Mouse (Mus musculus) forebrain, embryonic 14.5 days (tissue): Measurements from ENCODE around the gene Hgd. TPM values are rescaled to one million over a fixed set of nuclear protein-coding genes. Genes with fewer than 3 reads are reported as not detected.

ENCODE experiments used
- ATAC-seq: fragments of 200-750 bp; cut with Nextera tagmentation; 2 replicates; pipeline ENCODE4 v1.8.0; 2017; ENCODE audit warnings: mild to moderate bottlenecking, moderate library complexity
- DNase-seq: peaks from one replicate; pipeline ENCODE4 v3.0.0-alpha.2; 2015; ENCODE audit warnings: low spot score
- H3K27ac ChIP-seq: fragments of 300-500 bp; sonication (generic); 2 replicates; pipeline ENCODE4 v1.5.1; 2014; ENCODE audit warnings: low read depth, mild to moderate bottlenecking, control low read depth, low read length, moderate library complexity
- H3K27me3 ChIP-seq: fragments of 300-500 bp; sonication (generic); replicated peaks from 2 replicates; pipeline ENCODE4 v1.6.1; 2014; ENCODE audit warnings: low read length, control low read depth, mixed read lengths; ENCODE audit not compliant: control insufficient read depth, insufficient read depth
- H3K36me3 ChIP-seq: fragments of 300-500 bp; sonication (generic); 2 replicates; pipeline ENCODE4 v1.6.1; 2014; ENCODE audit warnings: low read length, control low read depth; ENCODE audit not compliant: control insufficient read depth, insufficient read depth
- H3K4me1 ChIP-seq: fragments of 300-500 bp; sonication (generic); 2 replicates; pipeline ENCODE4 v1.6.1; 2014; ENCODE audit warnings: antibody characterized with exemption, low read length, control low read depth; ENCODE audit not compliant: control insufficient read depth, insufficient read depth
- H3K4me2 ChIP-seq: fragments of 300-500 bp; sonication (generic); 2 replicates; pipeline ENCODE4 v1.6.1; 2014; ENCODE audit warnings: mild to moderate bottlenecking, control low read depth, low read length
- H3K4me3 ChIP-seq: fragments of 300-500 bp; sonication (generic); 2 replicates; pipeline ENCODE4 v1.5.1; 2014; ENCODE audit warnings: low read depth, low read length, control low read depth
- H3K9ac ChIP-seq: fragments of 300-500 bp; sonication (generic); 2 replicates; pipeline ENCODE4 v1.6.1; 2014; ENCODE audit warnings: mild to moderate bottlenecking, low read length, control low read depth, moderate library complexity
- H3K9me3 ChIP-seq: fragments of 300-500 bp; sonication (generic); replicated peaks from 2 replicates; pipeline ENCODE4 v1.6.1; 2016; ENCODE audit warnings: low read length, control low read depth, mixed read lengths; ENCODE audit not compliant: control insufficient read depth
- WGBS: fragments of 180-500 bp; shearing (Covaris S2); extraction: QIAGEN DNeasy Blood & Tissue Kit; methylation state at CpG from one replicate; pipeline ENCODE4 v1.1.7; 2014; 5-methylcytosine and 5-hydroxymethylcytosine counted together
- polyA plus RNA-seq: library from polyadenylated mRNA; unstranded; fragments of >200 nt; fragmentation: Nextera tagmentation; extraction: Ambion mirVana; gene quantifications from 2 replicates; pipeline ENCODE4 v1.2.1, GENCODE M21; 2014

The Hgd gene
- polyA plus RNA-seq, 1 experiment from 2014 or later = not detected

- no peaks in the 10 kb centered on the region for H3K36me3 ChIP-seq
- ATAC-seq (peak; percentile 13; the same call in 1 of the 2 replicates), DNase-seq (no peak)
- H3K27ac ChIP-seq = peak overlapping the region; percentile 88; the same call in 1 of the 2 replicates
- H3K9ac ChIP-seq = 0 out of 2 replicates have a peak overlapping the region, but pooled peaks have one; percentile 59
- 55% methylated on average over 8 of the region's 8 CpGs for WGBS
- H3K4me1 ChIP-seq = peaks cover 21% of the 10 kb centered on the region
- H3K9me3 ChIP-seq = no peaks in the 10 kb centered on the region
- H3K27me3 ChIP-seq = no peaks in the 10 kb centered on the region
- H3K4me2 ChIP-seq = peak overlapping the region; percentile 50; the same call in 1 of the 2 replicates
- no peak overlapping the region for H3K4me3 ChIP-seq
These were observed 5.2 kb downstream of the Hgd start for GRCm38 (mm10) chr16:37585129-37585563.

DNA sequence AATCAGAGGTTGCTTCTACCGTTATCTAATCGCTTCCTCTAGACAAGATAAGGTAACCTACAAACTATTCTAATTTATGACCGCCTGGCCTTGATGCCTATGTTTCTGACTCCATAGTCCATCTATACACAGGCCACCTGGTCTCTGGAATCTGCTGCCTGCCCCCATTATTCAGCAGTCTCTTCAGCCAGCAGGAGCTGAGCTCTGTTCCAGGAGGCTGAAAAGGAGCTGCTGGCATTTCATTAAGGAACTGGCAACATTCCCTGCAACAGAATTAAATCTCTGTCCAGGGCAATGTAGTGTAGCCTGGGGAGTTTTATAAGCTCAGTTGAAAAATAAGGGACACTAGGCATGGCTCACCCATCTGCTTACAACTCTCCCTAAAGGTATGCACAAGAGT, 11.0 kb downstream of the Hgd start:
- H3K27ac ChIP-seq = no peak overlapping the region
- H3K9me3 ChIP-seq = no peaks in the 10 kb centered on the region
- ATAC-seq (peak; percentile 73; the same call in 1 of the 2 replicates), DNase-seq (peak; percentile 66)
- no peak overlapping the region for H3K4me3 ChIP-seq
- WGBS = 72% methylated on average over 3 of the region's 3 CpGs
- no peak overlapping the region for H3K9ac ChIP-seq
- 0 out of 2 replicates have a peak, but pooled peaks cover 5% of the 10 kb centered on the region for H3K4me1 ChIP-seq
- H3K4me2 ChIP-seq = no peak overlapping the region
- no peaks in the 10 kb centered on the region for H3K36me3 ChIP-seq
- H3K27me3 ChIP-seq = no peaks in the 10 kb centered on the region

GRCm38 (mm10) chr16:37591551-37591950, 11.6 kb downstream of the Hgd start:
- H3K27ac ChIP-seq = no peak overlapping the region
- no peak overlapping the region for H3K9ac ChIP-seq
- H3K9me3 ChIP-seq = no peaks in the 10 kb centered on the region
- no peak overlapping the region for H3K4me3 ChIP-seq
- no peaks in the 10 kb centered on the region for H3K36me3 ChIP-seq
- no peak for DNase-seq
- WGBS = 95% methylated on average over 8 of the region's 8 CpGs
- no peaks in the 10 kb centered on the region for H3K27me3 ChIP-seq
- H3K4me1 ChIP-seq = 0 out of 2 replicates have a peak, but pooled peaks cover 5% of the 10 kb centered on the region
- no peak for ATAC-seq
- H3K4me2 ChIP-seq = no peak overlapping the region

GRCm38 (mm10) chr16:37597412-37597811, 17.5 kb downstream of the Hgd start:
- WGBS = 83% methylated on average over 5 of the region's 5 CpGs
- DNase-seq = no peak
- no peak overlapping the region for H3K9ac ChIP-seq
- H3K36me3 ChIP-seq = no peaks in the 10 kb centered on the region
- H3K9me3 ChIP-seq = no peaks in the 10 kb centered on the region
- no peaks in the 10 kb centered on the region for H3K27me3 ChIP-seq
- H3K4me1 ChIP-seq = no peaks in the 10 kb centered on the region
- H3K4me2 ChIP-seq = no peak overlapping the region
- no peak overlapping the region for H3K4me3 ChIP-seq
- H3K27ac ChIP-seq = no peak overlapping the region
- no peak for ATAC-seq

DNA sequence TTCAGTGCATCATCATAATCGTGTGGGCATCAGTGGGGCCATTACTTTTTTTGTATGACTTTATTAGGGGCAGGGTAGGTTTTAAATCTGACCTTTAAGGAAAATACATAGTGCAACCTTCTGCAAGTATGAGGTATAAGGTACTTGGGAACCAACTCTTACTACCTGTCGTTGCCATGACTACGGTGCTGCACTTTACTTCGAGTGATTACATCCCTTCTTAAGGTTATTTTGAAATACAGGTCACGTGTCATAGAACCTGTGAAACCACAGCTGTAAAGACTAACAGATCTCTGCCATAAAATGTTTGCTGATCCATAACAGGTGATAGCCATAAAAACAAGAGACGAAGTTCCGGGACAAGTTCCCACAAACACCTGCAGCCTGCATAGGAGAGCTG, 18.5 kb downstream of the Hgd start:
- ATAC-seq = no peak
- WGBS = 91% methylated on average over 7 of the region's 7 CpGs
- no peaks in the 10 kb centered on the region for H3K4me1 ChIP-seq
- no peaks in the 10 kb centered on the region for H3K27me3 ChIP-seq
- no peak overlapping the region for H3K4me2 ChIP-seq
- H3K9me3 ChIP-seq = no peaks in the 10 kb centered on the region
- DNase-seq = no peak
- no peaks in the 10 kb centered on the region for H3K36me3 ChIP-seq
- no peak overlapping the region for H3K27ac ChIP-seq
- H3K4me3 ChIP-seq = no peak overlapping the region
- no peak overlapping the region for H3K9ac ChIP-seq

- no peaks in the 10 kb centered on the region for H3K36me3 ChIP-seq
- H3K27ac ChIP-seq = no peak overlapping the region
- ATAC-seq (no peak), DNase-seq (no peak)
- H3K9ac ChIP-seq = no peak overlapping the region
- no peaks in the 10 kb centered on the region for H3K27me3 ChIP-seq
- no peak overlapping the region for H3K4me2 ChIP-seq
- H3K9me3 ChIP-seq = no peaks in the 10 kb centered on the region
- no peaks in the 10 kb centered on the region for H3K4me1 ChIP-seq
- no peak overlapping the region for H3K4me3 ChIP-seq
- 83% methylated on average over 3 of the region's 3 CpGs for WGBS
These were observed 19.4 kb downstream of the Hgd start for GRCm38 (mm10) chr16:37599326-37599725.

- WGBS = 94% methylated on average over 1 of the region's 1 CpGs
- Histone ChIP-seq H3K9ac (no peak overlapping the region), H3K27ac (no peak overlapping the region), H3K27me3 (no peaks in the 10 kb centered on the region), H3K4me2 (no peak overlapping the region), H3K4me1 (no peaks in the 10 kb centered on the region), H3K4me3 (no peak overlapping the region), H3K9me3 (no peaks in the 10 kb centered on the region), H3K36me3 (no peaks in the 10 kb centered on the region)
- no peak for DNase-seq
- no peak for ATAC-seq
These were observed 23.5 kb downstream of the Hgd start for GRCm38 (mm10) chr16:37603431-37603830.

DNA sequence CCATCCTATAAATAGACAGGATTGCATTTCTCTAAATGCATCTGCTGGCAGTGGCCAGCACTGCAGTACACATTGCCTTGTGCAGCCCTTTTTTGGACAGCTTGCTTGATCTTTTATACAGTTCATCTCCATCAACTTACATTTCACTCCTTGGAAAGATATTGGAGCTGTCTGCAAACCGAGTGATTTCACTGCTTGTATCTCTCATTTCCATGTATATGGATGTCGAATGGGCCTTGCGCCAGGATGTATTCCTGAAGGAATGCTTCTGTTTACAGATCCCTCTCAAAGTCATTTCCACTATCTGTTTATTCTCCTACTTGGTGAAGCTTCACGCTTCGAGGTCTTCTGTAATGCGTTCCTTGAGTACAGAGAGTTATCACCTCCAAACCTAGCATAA, 24.3 kb downstream of the Hgd start:
- DNase-seq = no peak
- Histone ChIP-seq H3K27me3 (no peaks in the 10 kb centered on the region), H3K4me3 (no peak overlapping the region), H3K9me3 (no peaks in the 10 kb centered on the region), H3K36me3 (no peaks in the 10 kb centered on the region), H3K27ac (no peak overlapping the region), H3K9ac (no peak overlapping the region), H3K4me1 (no peaks in the 10 kb centered on the region), H3K4me2 (no peak overlapping the region)
- WGBS = 89% methylated on average over 6 of the region's 6 CpGs
- no peak for ATAC-seq

- H3K27ac ChIP-seq = no peak overlapping the region
- no peaks in the 10 kb centered on the region for H3K9me3 ChIP-seq
- 82% methylated on average over 8 of the region's 8 CpGs for WGBS
- no peak for ATAC-seq
- no peaks in the 10 kb centered on the region for H3K36me3 ChIP-seq
- H3K27me3 ChIP-seq = no peaks in the 10 kb centered on the region
- no peak for DNase-seq
- no peak overlapping the region for H3K9ac ChIP-seq
- H3K4me3 ChIP-seq = no peak overlapping the region
- no peak overlapping the region for H3K4me2 ChIP-seq
- H3K4me1 ChIP-seq = no peaks in the 10 kb centered on the region
These were observed 30.4 kb downstream of the Hgd start for GRCm38 (mm10) chr16:37610333-37610732.
